Mouse (Mus musculus) splenic B cell, adult 2 months (primary cell): ENCODE measurements around the gene Pex13.
"Not testable (repeated sequence)": the region's sequence is repeated elsewhere in the genome, so short reads cannot be mapped to it uniquely, and the experiment has no call there.

Experiments used
- DNase-seq: peaks from one replicate; pipeline ENCODE4 v3.0.0-alpha.2; 2011; ENCODE audit warnings: low read depth, low spot score
- H3K27me3 ChIP-seq: 2 replicates; pipeline ENCODE4 v1.6.1; 2012; ENCODE audit warnings: mild to moderate bottlenecking, low read length, moderate library complexity, mixed read lengths; ENCODE audit not compliant: control insufficient read depth, poor library complexity, insufficient read depth, severe bottlenecking
- H3K36me3 ChIP-seq: 2 replicates; pipeline ENCODE4 v1.6.1; 2012; ENCODE audit warnings: mild to moderate bottlenecking, low read length, moderate library complexity, mixed read lengths; ENCODE audit not compliant: control insufficient read depth, poor library complexity, insufficient read depth, severe bottlenecking

The Pex13 gene

DNA sequence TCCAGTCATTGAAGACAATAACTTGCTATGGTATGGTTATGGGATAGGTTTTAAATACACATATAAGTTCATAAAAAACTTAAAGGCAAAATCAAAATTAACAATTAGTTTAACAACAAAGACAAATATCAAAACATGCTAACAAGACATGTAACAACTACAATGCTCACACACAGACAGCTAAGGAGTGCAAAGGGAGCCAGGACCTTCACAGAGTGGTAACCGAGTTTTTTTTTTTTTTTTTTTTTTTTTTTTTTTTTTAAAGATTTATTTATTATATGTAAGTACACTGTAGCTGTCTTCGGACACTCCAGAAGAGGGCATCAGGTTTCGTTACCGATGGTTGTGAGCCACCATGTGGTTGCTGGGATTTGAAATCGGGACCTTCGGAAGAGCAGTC lies 58.5 kb downstream of the Pex13 start:
- H3K27me3 ChIP-seq, H3K36me3 ChIP-seq, DNase-seq: not testable (repeated sequence)
